Mouse (Mus musculus) ES-CJ7 (cell line): Measurements from ENCODE around the gene Olfr805.

Experiments used
- DNase-seq: peaks from one replicate; pipeline ENCODE4 v3.0.0; 2011; ENCODE audit warnings: low read depth, low spot score

The Olfr805 gene

DNA sequence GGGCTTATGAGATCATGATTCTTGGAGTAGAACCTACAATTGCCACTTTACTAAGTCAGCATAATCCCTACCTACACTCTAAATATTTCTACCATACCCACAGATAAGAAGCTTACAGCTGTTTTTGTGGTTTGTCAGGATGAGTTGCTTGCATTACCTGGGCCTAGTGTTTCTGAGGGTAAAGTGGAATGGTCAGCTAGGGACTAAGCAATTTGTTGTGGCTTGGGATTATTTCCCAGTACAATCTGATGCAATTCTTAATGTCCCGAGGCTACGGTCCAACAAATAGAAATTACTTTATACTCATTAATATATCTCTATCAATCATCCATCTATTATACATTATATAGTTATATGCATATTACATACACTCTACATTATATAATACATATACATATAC lies at the start of gene Olfr805:
Olfr805 (minus strand) TSS at position 101 of the 400 bp plus-strand sequence.
- DNase-seq = no peak

DNA sequence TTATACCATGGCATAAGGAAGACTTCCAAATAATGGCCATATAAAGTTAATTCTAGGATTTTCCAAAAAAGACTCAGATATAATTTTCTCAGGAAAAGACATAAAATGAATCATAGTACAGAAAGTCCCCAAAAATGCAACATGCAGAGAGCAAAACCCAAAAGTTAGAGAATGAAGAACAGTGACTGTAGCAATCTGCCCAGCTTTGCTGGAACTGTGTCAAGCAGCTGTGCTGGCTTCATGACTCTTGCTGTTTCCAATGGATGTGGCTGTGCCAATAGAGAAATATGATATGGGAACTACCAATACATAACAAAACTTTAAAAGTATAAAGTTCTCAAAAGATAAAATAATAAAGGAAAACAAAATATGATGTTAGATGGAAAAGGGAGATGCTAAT lies 48.9 kb upstream of the Olfr805 start:
- DNase-seq = no peak

DNA sequence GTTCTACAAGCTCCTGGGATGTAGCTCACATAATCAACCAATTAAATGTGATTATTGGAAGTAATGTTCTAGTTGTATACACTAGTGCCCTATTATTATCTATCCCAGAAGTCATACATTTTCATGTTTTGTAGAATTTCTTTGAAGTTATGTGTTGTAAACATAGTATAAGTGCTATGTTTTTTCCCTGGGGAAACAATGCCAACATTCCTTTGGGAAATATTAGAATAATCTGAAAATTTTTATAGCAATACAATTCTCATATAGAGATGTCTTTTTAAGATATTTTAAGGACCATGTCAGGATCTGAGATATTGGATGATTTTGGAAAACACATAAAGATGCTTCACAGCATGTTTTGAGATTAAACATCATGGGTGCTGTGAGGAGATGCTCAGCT lies 45.2 kb upstream of the Olfr805 start, which contains the start of gene Olfr809:
Olfr809 (plus strand) TSS at position 301 of the 400 bp plus-strand sequence.
- DNase-seq = no peak

DNA sequence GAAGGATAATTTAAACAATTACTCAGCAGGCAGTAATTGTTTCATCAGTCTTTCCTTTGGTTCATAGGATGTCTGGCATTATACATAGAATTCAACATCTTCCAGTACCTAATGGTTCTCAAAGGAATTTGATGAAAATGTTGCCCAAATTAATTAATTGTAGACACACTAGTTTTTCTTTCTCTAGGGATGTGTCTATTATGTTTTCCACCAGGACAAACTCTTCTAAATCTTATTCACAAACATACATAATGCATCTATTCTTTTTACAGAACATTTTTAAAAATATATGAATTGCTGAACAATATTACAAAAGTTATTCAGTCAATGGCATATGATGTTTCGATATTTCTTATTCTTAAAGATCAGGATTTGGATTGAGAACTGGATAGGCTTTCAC lies 36.0 kb upstream of the Olfr805 start, which contains the start of gene Olfr808:
Olfr808 (plus strand) TSS at position 301 of the 400 bp plus-strand sequence.
- DNase-seq = no peak

DNA sequence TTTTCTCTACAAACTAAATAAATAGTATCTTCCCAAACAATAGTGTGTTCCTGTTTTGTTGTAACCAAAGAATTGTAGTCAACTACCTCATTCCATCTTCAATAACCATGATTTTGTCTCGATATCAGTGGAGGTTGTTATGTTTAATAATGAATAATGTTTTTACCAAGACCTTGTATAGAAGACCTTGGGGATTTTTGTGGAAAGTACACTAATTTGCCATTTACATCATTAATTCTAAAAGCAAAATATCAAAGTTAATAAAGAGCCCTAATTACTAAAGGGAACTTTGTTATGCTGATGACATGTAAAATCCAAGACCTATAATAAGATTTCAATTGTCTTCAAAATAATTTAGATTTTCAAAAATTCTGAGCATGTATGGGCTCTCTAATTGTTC lies 28.5 kb upstream of the Olfr805 start, which contains the start of gene Olfr807:
Olfr807 (minus strand) TSS at position 101 of the 400 bp plus-strand sequence.
- no peak for DNase-seq

DNA sequence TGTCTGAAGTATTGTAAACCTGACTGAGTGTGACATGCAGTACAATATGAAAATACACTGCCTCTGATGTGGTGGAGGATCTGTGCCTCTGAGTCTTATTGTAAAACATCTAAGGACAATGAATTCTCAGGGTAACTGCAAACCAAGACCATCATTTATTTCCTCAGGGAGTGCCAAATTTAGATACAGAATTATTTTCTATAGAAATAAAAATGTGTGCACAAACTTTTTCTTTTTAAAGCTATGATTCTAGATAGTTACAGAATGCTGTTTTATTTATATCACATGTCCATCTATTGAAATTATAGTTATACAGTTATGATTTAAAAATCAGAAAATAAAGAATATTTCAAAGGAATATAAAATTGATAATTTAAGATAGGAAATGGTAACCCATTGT lies 12.6 kb upstream of the Olfr805 start, which contains the start of gene Olfr806:
Olfr806 (minus strand) TSS at position 101 of the 400 bp plus-strand sequence.
- no peak for DNase-seq

DNA sequence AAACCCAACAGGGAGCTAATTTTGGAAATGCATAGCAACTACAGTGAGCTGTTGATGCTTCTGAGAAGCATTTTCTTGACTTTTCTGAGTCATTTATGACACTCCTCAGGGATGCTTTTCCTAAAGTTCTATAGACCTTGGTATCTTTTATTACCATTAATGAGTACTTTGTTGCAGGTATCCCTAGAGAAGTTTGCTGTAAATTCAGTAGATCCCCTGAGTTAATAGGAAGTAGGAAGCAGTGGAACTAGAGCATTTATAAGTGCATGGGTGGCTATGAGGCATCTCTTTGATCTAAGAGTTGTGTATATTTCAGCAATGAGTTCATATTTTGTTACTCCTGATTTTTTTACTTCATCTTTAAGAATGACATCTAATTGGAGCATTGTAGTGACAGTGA lies 26.3 kb downstream of the Olfr805 start, which contains the start of gene Olfr804:
Olfr804 (plus strand) TSS at position 301 of the 400 bp plus-strand sequence.
- no peak for DNase-seq

DNA sequence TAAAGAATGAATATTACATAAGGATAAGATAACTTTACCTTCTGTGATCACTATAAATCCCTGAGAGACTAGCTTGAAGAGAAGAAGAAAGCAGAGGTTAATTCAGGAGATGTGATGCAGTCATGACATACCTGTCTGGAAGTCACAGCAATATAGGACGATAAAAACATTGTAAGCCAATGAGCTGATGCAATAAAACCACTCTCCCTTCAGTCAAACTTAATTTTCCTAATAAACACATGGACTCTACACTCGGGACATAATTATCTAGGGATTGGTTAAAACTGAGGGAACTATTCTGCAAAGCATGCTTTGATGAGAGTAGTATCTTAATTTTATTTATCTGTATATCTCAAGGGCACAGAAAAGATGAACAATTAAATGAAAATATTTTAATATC lies 35.0 kb downstream of the Olfr805 start, which contains the start of gene Olfr803:
Olfr803 (minus strand) TSS at position 101 of the 400 bp plus-strand sequence.
- no peak for DNase-seq

DNA sequence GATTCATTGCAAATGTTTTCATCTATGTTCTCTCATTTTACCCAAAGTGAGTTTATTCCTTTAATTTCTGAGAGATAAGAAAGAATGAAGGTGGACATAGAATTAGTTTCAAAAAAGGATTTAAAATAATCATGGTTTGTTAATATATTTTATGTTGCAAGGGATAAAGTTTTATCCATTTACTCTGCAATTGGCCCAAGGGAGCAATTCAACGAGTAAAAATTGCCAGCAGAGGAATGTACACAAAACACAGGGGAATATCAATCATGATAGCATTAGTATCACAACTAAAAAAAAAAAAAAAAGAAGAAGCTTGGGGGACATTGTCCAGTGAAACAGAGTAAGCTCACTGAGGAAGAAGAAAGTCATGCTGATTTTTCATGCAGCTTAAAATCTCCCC lies 41.1 kb downstream of the Olfr805 start, which contains the start of gene Olfr802:
Olfr802 (minus strand) TSS at position 101 of the 400 bp plus-strand sequence.
- no peak for DNase-seq

DNA sequence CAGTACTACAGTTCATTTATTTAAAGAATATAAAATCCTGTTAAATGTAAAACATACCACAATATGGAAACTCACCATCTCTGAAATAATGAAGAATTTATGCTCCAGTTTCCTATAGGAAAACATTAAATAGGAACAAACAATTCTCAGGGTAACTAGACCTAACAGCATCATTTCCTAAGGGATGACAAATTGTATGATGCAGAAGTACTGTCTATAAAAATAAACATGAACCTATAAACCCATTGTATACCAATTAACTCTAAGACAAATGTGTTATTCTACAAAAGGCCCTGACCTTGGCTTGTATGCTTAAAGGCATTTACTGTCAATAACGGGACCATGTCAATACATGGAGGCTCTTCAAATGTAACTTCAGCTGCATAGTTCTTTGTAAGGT lies 55.4 kb downstream of the Olfr805 start, which contains the start of gene Olfr801:
Olfr801 (minus strand) TSS at position 101 of the 400 bp plus-strand sequence.
- no peak for DNase-seq
